ENCODE assay signal across 12 mouse cellular contexts in the genomic region with DNA sequence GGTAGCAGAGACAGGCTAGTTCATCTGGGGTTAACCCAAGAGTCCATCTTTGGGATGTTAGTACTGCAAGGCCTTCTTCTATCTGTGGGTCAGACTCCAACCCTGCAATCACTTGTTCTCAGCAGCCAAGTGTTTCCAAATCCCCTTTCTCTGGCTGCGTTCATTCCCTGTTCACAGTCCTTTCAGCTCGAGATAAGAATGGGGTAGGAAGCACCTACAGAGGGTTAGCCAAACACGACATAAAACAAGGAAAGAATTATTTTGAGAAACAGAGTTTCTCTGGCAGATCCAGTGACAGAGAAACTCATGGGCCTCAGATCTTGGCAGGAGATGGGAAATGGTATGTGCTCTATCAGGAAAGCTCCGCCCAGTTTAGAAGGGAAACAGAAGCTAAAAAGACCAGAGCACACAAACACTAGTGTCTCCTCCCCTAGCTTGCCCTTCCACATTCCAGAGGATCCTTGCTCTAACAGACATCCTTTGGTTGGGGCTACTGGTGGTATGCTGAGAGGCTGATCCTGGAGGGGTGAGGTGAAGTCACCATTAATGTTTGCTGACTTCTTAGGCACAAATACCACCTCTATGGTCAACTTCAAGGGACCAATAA.
DNase-seq lines count a peak whose midpoint lies in the region; ATAC-seq and TF ChIP-seq lines count a peak whose summit lies in the region.
"Had no signal": no experiment of that assay in that cellular context is flagged by ENCODE, and none has a peak within 500 bp of the region (broad histone marks: within the 10 kb centered on the region; RNA-seq: fewer than 3 reads in every experiment).

No protein-coding gene starts in this region.

- 0 out of 2 replicates have a peak overlapping the region, but pooled peaks have one; percentile 3 for H3K4me2 ChIP-seq in heart, embryonic 14.5 days (ENCODE audit: low read length)
- H3K4me2 ChIP-seq in lung, embryonic 14.5 days: 0 out of 2 replicates have a peak overlapping the region, but pooled peaks have one; percentile 11
- H3K4me2 ChIP-seq in forebrain, embryonic 12.5 days: no peak overlapping the region
- H3K4me2 ChIP-seq: limb, embryonic 12.5 days had no signal

- TF ChIP-seq CTCF in lung, embryonic 14.5 days (IDR thresholded peaks at IDR 0.05; ENCODE audit: low read depth): no peak

- peak; percentile 81 for ATAC-seq in heart, embryonic 14.5 days (ENCODE audit: insufficient number of reproducible peaks, insufficient read depth, low FRiP score, low read depth)
- ATAC-seq in lung, embryonic 14.5 days (ENCODE audit: insufficient read depth): peak; percentile 90
- no peak for ATAC-seq in erythroblast, adult 5-6 weeks (replicated peaks; ENCODE audit: low FRiP score, poor library complexity, severe bottlenecking)
- no peak for ATAC-seq in forebrain, embryonic 12.5 days (ENCODE audit: low FRiP score)
- ATAC-seq: CD4-positive, CD25-positive, alpha-beta regulatory T cell, adult 4 months; midbrain, embryonic 16.5 days had no signal

- H3K27me3 ChIP-seq in heart, embryonic 14.5 days (ENCODE audit: control insufficient read depth, insufficient read depth, low read length): no peaks in the 10 kb centered on the region
- no peaks in the 10 kb centered on the region for H3K27me3 ChIP-seq in lung, embryonic 14.5 days (ENCODE audit: insufficient read depth, low read length)
- H3K27me3 ChIP-seq in forebrain, embryonic 12.5 days: no peaks in the 10 kb centered on the region
- H3K27me3 ChIP-seq: limb, embryonic 12.5 days had no signal

- peak overlapping the region; percentile 67 to 71 for H3K27ac ChIP-seq in heart, embryonic 14.5 days (replicated peaks in 1 of 2; ENCODE audit: control insufficient read depth in 1 of 2, insufficient read depth in 1 of 2, low read depth in 2 of 2, low read length in 2 of 2)
- H3K27ac ChIP-seq in lung, embryonic 14.5 days (ENCODE audit: low read depth): peak overlapping the region; percentile 76
- H3K27ac ChIP-seq in forebrain, embryonic 12.5 days: no peak overlapping the region
- H3K27ac ChIP-seq: limb, embryonic 12.5 days had no signal

- H3K4me3 ChIP-seq in heart, embryonic 14.5 days (ENCODE audit: control insufficient read depth in 1 of 2, insufficient read depth in 1 of 2, low read depth in 1 of 2, low read length in 2 of 2): no peak overlapping the region
- no peak overlapping the region for H3K4me3 ChIP-seq in lung, embryonic 14.5 days (ENCODE audit: low read depth, low read length)
- H3K4me3 ChIP-seq in forebrain, embryonic 12.5 days (replicated peaks): no peak overlapping the region
- H3K4me3 ChIP-seq: erythroblast, embryonic 14.5 days; limb, embryonic 12.5 days had no signal

- H3K9ac ChIP-seq in heart, embryonic 14.5 days (ENCODE audit: low read length): no peak overlapping the region
- no peak overlapping the region for H3K9ac ChIP-seq in lung, embryonic 14.5 days
- H3K9ac ChIP-seq in forebrain, embryonic 12.5 days: no peak overlapping the region
- H3K9ac ChIP-seq: limb, embryonic 12.5 days had no signal

- H3K4me1 ChIP-seq in heart, embryonic 14.5 days (ENCODE audit: control insufficient read depth in 2 of 2, insufficient read depth in 2 of 2, low read length in 2 of 2): peaks cover 6 to 24% of the 10 kb centered on the region in 2 experiments; a peak in 3 of 4 replicates
- H3K4me1 ChIP-seq in lung, embryonic 14.5 days (ENCODE audit: insufficient read depth): peaks cover 27% of the 10 kb centered on the region
- no peaks in the 10 kb centered on the region for H3K4me1 ChIP-seq in forebrain, embryonic 12.5 days

- intact Hi-C loops in heart, postnatal 25 days (cut with DNase I): no loop called here

- H3K9me3 ChIP-seq in heart, embryonic 14.5 days (ENCODE audit: control insufficient read depth, low read length): no peaks in the 10 kb centered on the region
- H3K9me3 ChIP-seq in lung, embryonic 14.5 days (ENCODE audit: low read depth, low read length): no peaks in the 10 kb centered on the region
- H3K9me3 ChIP-seq in forebrain, embryonic 12.5 days: no peaks in the 10 kb centered on the region
- H3K9me3 ChIP-seq: limb, embryonic 12.5 days had no signal

- WGBS in heart, embryonic 14.5 days: 3% methylated on average over 4 of the region's 4 CpGs
- 22% methylated on average over 4 of the region's 4 CpGs for WGBS in lung, embryonic 14.5 days
- 77% methylated on average over 4 of the region's 4 CpGs for WGBS in forebrain, embryonic 12.5 days

- DNase-seq in heart, postnatal 25 days (ENCODE audit: low spot score): no peak
- peak; percentile 74 for DNase-seq in 3T3-L1 (ENCODE audit: low read depth, low spot score)
- peak; percentile 21 for DNase-seq in embryo, embryonic 11 days
- peak; percentile 78 for DNase-seq in lung, embryonic 14.5 days
- no peak for DNase-seq in cerebellum, adult 8-10 months

- no peaks in the 10 kb centered on the region for H3K36me3 ChIP-seq in heart, embryonic 14.5 days (ENCODE audit: control insufficient read depth, insufficient read depth, low read length)
- H3K36me3 ChIP-seq in lung, embryonic 14.5 days (ENCODE audit: insufficient read depth): 0 out of 2 replicates have a peak, but pooled peaks cover 3% of the 10 kb centered on the region
- H3K36me3 ChIP-seq in forebrain, embryonic 12.5 days (replicated peaks): peaks cover 16% of the 10 kb centered on the region

Comparison
In these comparisons a context has a peak if more than half of its experiments do, and no peak if none do; other contexts are left out.
1. ATAC-seq: peak in heart, embryonic 14.5 days (single experiment) and lung, embryonic 14.5 days (single experiment); none in erythroblast, adult 5-6 weeks (single experiment) and forebrain, embryonic 12.5 days (single experiment).
2. DNase-seq: peak in 3T3-L1 (single experiment), embryo, embryonic 11 days (single experiment) and lung, embryonic 14.5 days (single experiment); none in heart, postnatal 25 days (single experiment) and cerebellum, adult 8-10 months (single experiment).